Mouse (Mus musculus): ENCODE results near the gene Arfgef3.

Gene Arfgef3

GRCm38 (mm10) chr10:18743286-18744142 is at the start of gene Arfgef3:
TSS of gene Arfgef3 (minus strand) at chr10:18743949.
- peak; percentile 87 for DNase-seq (ENCODE audit: low spot score in 2 of 2)

GRCm38 (mm10) chr10:18790063-18790462 is 46.3 kb upstream of the Arfgef3 start:
- DNase-seq (ENCODE audit: low spot score in 2 of 2) = peak in 1 of 2 experiments; percentile 30

- DNase-seq (ENCODE audit: low spot score in 2 of 2) = no peak
Observed at GRCm38 (mm10) chr10:18788601-18789000, 44.9 kb upstream of the Arfgef3 start.

- no peak for DNase-seq (ENCODE audit: low spot score in 2 of 2)
Observed at GRCm38 (mm10) chr10:18786693-18787092, 42.9 kb upstream of the Arfgef3 start, which contains the start of gene Gm4922. TSS of gene Gm4922 (minus strand) at chr10:18786793.

GRCm38 (mm10) chr10:18777546-18777945 is 33.8 kb upstream of the Arfgef3 start:
- no peak for DNase-seq (ENCODE audit: low spot score in 2 of 2)

GRCm38 (mm10) chr10:18772537-18773179 is 28.9 kb upstream of the Arfgef3 start:
- no peak for DNase-seq (ENCODE audit: low spot score in 2 of 2)

GRCm38 (mm10) chr10:18769909-18770308 is 26.2 kb upstream of the Arfgef3 start:
- no peak for DNase-seq (ENCODE audit: low spot score in 2 of 2)

GRCm38 (mm10) chr10:18760241-18760640 is 16.5 kb upstream of the Arfgef3 start:
- DNase-seq (ENCODE audit: low spot score in 2 of 2) = peak in 1 of 2 experiments; percentile 67

- no peak for DNase-seq (ENCODE audit: low spot score in 2 of 2)
Observed at GRCm38 (mm10) chr10:18750057-18750456, 6.3 kb upstream of the Arfgef3 start.

- no peak for DNase-seq (ENCODE audit: low spot score in 2 of 2)
Observed at GRCm38 (mm10) chr10:18742086-18742485, 1.7 kb downstream of the Arfgef3 start.

GRCm38 (mm10) chr10:18741024-18741423 is 2.7 kb downstream of the Arfgef3 start:
- no peak for DNase-seq (ENCODE audit: low spot score in 2 of 2)

GRCm38 (mm10) chr10:18728548-18728947 is 15.2 kb downstream of the Arfgef3 start:
- DNase-seq (ENCODE audit: low spot score in 2 of 2) = no peak

GRCm38 (mm10) chr10:18711436-18711835 is 32.3 kb downstream of the Arfgef3 start:
- no peak for DNase-seq (ENCODE audit: low spot score in 2 of 2)

GRCm38 (mm10) chr10:18710949-18711348 is 32.8 kb downstream of the Arfgef3 start:
- DNase-seq (ENCODE audit: low spot score in 2 of 2) = peak; percentile 43 to 54

GRCm38 (mm10) chr10:18709836-18710235 is 33.9 kb downstream of the Arfgef3 start:
- no peak for DNase-seq (ENCODE audit: low spot score in 2 of 2)

- no peak for DNase-seq (ENCODE audit: low spot score in 2 of 2)
Observed at GRCm38 (mm10) chr10:18708641-18709040, 35.1 kb downstream of the Arfgef3 start.

GRCm38 (mm10) chr10:18704393-18705120 is 39.2 kb downstream of the Arfgef3 start:
- no peak for DNase-seq (ENCODE audit: low spot score in 2 of 2)

GRCm38 (mm10) chr10:18701517-18701916 is 42.2 kb downstream of the Arfgef3 start:
- DNase-seq (ENCODE audit: low spot score in 2 of 2) = no peak

GRCm38 (mm10) chr10:18700117-18700516 is 43.6 kb downstream of the Arfgef3 start:
- no peak for DNase-seq (ENCODE audit: low spot score in 2 of 2)

GRCm38 (mm10) chr10:18699151-18699550 is 44.6 kb downstream of the Arfgef3 start:
- no peak for DNase-seq (ENCODE audit: low spot score in 2 of 2)

GRCm38 (mm10) chr10:18696461-18696860 is 47.3 kb downstream of the Arfgef3 start:
- DNase-seq (ENCODE audit: low spot score in 2 of 2) = no peak

GRCm38 (mm10) chr10:18688234-18688633 is 55.5 kb downstream of the Arfgef3 start:
- DNase-seq (ENCODE audit: low spot score in 2 of 2) = no peak

Data from right cerebral cortex, postnatal 10 days (tissue).